In genomic region chr9:78256914-78257313, GRCm38 (mm10) we compare ENCODE assay signal across 16 mouse cellular contexts. TPM values are rescaled to one million over a fixed set of nuclear protein-coding genes. Genes with fewer than 3 reads are reported as not detected.
DNase-seq lines count a peak whose midpoint lies in the region; ATAC-seq and TF ChIP-seq lines count a peak whose summit lies in the region.
"Not testable (repeated sequence)": the region's sequence is repeated elsewhere in the genome, so short reads cannot be mapped to it uniquely, and the experiment has no call there.
"Had no signal": no experiment of that assay in that cellular context is flagged by ENCODE, and none has a peak within 500 bp of the region (broad histone marks: within the 10 kb centered on the region; RNA-seq: fewer than 3 reads in every experiment).

Gene Gm3776 (plus strand): TSS chr9:78257129.

- not testable (repeated sequence) for H3ac ChIP-seq in myocyte (ENCODE audit: control insufficient read depth, insufficient read length)

- TF ChIP-seq EP300 in stomach, postnatal 0 days (optimal IDR thresholded peaks at IDR 0.05), result not testable (repeated sequence)

- H3K9ac ChIP-seq in intestine, embryonic 15.5 days; intestine, postnatal 0 days (ENCODE audit: low read depth, low read length); kidney, embryonic 15.5 days; limb, embryonic 15.5 days; stomach, embryonic 15.5 days; stomach, postnatal 0 days (ENCODE audit: low read length): not testable (repeated sequence)

- H3K4me2 ChIP-seq in intestine, embryonic 15.5 days (replicated peaks); intestine, postnatal 0 days (replicated peaks; ENCODE audit: low read depth); kidney, embryonic 15.5 days; limb, embryonic 15.5 days; stomach, embryonic 15.5 days; stomach, postnatal 0 days (replicated peaks; ENCODE audit: low read depth): not testable (repeated sequence)
- peak within 1 kb of the TSS; percentile 3 for H3K4me2 ChIP-seq in myocyte (ENCODE audit: low read depth)

- DNase-seq in stomach, postnatal 0 days (ENCODE audit: low spot score), result not testable (repeated sequence)

- not testable (repeated sequence) for H3K79me2 ChIP-seq in myocyte (ENCODE audit: control insufficient read depth, insufficient read depth)

- H3K4me3 ChIP-seq in brown adipose tissue, adult 24 weeks (ENCODE audit: insufficient read depth, low read depth, low read length); intestine, embryonic 15.5 days (replicated peaks); intestine, postnatal 0 days (ENCODE audit: low read depth, low read length); kidney, embryonic 15.5 days (replicated peaks); limb, embryonic 15.5 days; myocyte; stomach, embryonic 15.5 days (replicated peaks); stomach, postnatal 0 days (ENCODE audit: low read depth, low read length): not testable (repeated sequence)

- not testable (repeated sequence) for H3K4me1 ChIP-seq in brown adipose tissue, adult 24 weeks (ENCODE audit: control insufficient read depth, insufficient read depth, insufficient read length, low read length); intestine, embryonic 15.5 days (replicated peaks); intestine, postnatal 0 days (replicated peaks; ENCODE audit: control insufficient read depth, insufficient read depth, low read length); kidney, embryonic 15.5 days; limb, embryonic 15.5 days; stomach, embryonic 15.5 days; stomach, postnatal 0 days (replicated peaks; ENCODE audit: control insufficient read depth, insufficient read depth)

- not testable (repeated sequence) for H3K27me3 ChIP-seq in intestine, embryonic 15.5 days (replicated peaks); intestine, postnatal 0 days (replicated peaks; ENCODE audit: control insufficient read depth, insufficient read depth, low read length); kidney, embryonic 15.5 days; limb, embryonic 15.5 days; myocyte (ENCODE audit: control insufficient read depth, insufficient read depth, insufficient read length); stomach, embryonic 15.5 days (replicated peaks); stomach, postnatal 0 days (ENCODE audit: control insufficient read depth, insufficient read depth, low read length)

- 63% methylated on average over 2 of the region's 3 CpGs for WGBS in intestine, embryonic 15.5 days
- 47% methylated on average over 1 of the region's 3 CpGs for WGBS in intestine, postnatal 0 days
- 67% methylated on average over 1 of the region's 3 CpGs for WGBS in kidney, embryonic 15.5 days
- 48% methylated on average over 2 of the region's 3 CpGs for WGBS in limb, embryonic 15.5 days
- WGBS in stomach, embryonic 15.5 days, result 72% methylated on average over 2 of the region's 3 CpGs
- 67% methylated on average over 1 of the region's 3 CpGs for WGBS in stomach, postnatal 0 days

- peak; percentile 39 for ATAC-seq in intestine, embryonic 15.5 days
- ATAC-seq in intestine, postnatal 0 days, result peak; percentile 61
- ATAC-seq in kidney, embryonic 15.5 days (replicated peaks; ENCODE audit: low FRiP score); limb, embryonic 15.5 days (ENCODE audit: insufficient number of reproducible peaks, low FRiP score, low TSS enrichment, low read depth); stomach, embryonic 15.5 days (ENCODE audit: insufficient read depth, low FRiP score, low read depth): not testable (repeated sequence)
- ATAC-seq in stomach, postnatal 0 days (ENCODE audit: low FRiP score, low TSS enrichment), result peak; percentile 72

- not testable (repeated sequence) for TF ChIP-seq POLR2A in myocyte (IDR thresholded peaks at IDR 0.05; ENCODE audit: insufficient read length, low read depth)

- 0 out of 2 replicates have a peak within 1 kb of the TSS, but pooled peaks have one; percentile 43 for H3K27ac ChIP-seq in brown adipose tissue, adult 24 weeks (replicated peaks; ENCODE audit: low read depth, low read length)
- H3K27ac ChIP-seq in intestine, embryonic 15.5 days; limb, embryonic 15.5 days; stomach, embryonic 15.5 days; stomach, postnatal 0 days (replicated peaks): not testable (repeated sequence)
- H3K27ac ChIP-seq in intestine, postnatal 0 days (ENCODE audit: low read depth, low read length), result peak within 1 kb of the TSS; percentile 66; the same call in 1 of the 2 replicates
- peak within 1 kb of the TSS; percentile 41; the same call in 1 of the 2 replicates for H3K27ac ChIP-seq in kidney, embryonic 15.5 days

- H3K9me3 ChIP-seq in intestine, embryonic 15.5 days; intestine, postnatal 0 days (ENCODE audit: control insufficient read depth); kidney, embryonic 15.5 days (replicated peaks); limb, embryonic 15.5 days; stomach, embryonic 15.5 days; stomach, postnatal 0 days (ENCODE audit: control insufficient read depth, low read length): not testable (repeated sequence)

- H3K36me3 ChIP-seq in intestine, embryonic 15.5 days; intestine, postnatal 0 days (ENCODE audit: control insufficient read depth, insufficient read depth); kidney, embryonic 15.5 days; limb, embryonic 15.5 days; myocyte (ENCODE audit: control insufficient read depth, insufficient read depth); stomach, embryonic 15.5 days; stomach, postnatal 0 days (ENCODE audit: control insufficient read depth, insufficient read depth, low read length): not testable (repeated sequence)

- not testable (repeated sequence) for TF ChIP-seq CTCF in intestine, postnatal 0 days (IDR thresholded peaks at IDR 0.05; ENCODE audit: low read depth); stomach, postnatal 0 days (IDR thresholded peaks at IDR 0.05; ENCODE audit: low read depth)

RNA-seq across cellular contexts. Expression of gene Gm3776, which starts in this region (rescaled TPM):
- 1.2 TPM in 1 of 2 replicates, not detected in the other for polyA plus RNA-seq in brown adipose tissue, adult 24 weeks (2012; ENCODE audit: insufficient read depth, insufficient read length, missing spikeins)
- 45.9 and 53.7 TPM in 2 replicates for polyA plus RNA-seq in intestine, embryonic 15.5 days (2015; fragmentation: Nextera tagmentation; extraction: Ambion mirVana)
- 66.1 and 82.0 TPM in 2 replicates for polyA plus RNA-seq in intestine, postnatal 0 days (2015; fragmentation: Nextera tagmentation; extraction: Ambion mirVana)
- 0.21 and 0.31 TPM in 2 replicates for polyA plus RNA-seq in kidney, embryonic 15.5 days (2015; fragmentation: Nextera tagmentation; extraction: Ambion mirVana)
- 12.5 and 12.9 TPM in 2 replicates for polyA plus RNA-seq in limb, embryonic 15.5 days (2015; fragmentation: Nextera tagmentation; extraction: Ambion mirVana)
- 0.07 TPM for polyA plus RNA-seq in myocyte (2012; fragmentation: generic; extraction: Trizol)
- 26.7 and 32.2 TPM in 2 replicates for polyA plus RNA-seq in stomach, embryonic 15.5 days (2015; fragmentation: Nextera tagmentation; extraction: Ambion mirVana)
- polyA plus RNA-seq in stomach, postnatal 0 days (2015; fragmentation: Nextera tagmentation; extraction: Ambion mirVana), result 929 and 937 TPM in 2 replicates
- polyA plus RNA-seq: activated CD4-positive, CD25-positive, alpha-beta regulatory T cell, adult 4 months; CD4-positive, CD25-positive, alpha-beta regulatory T cell, adult 4 months; embryonic facial prominence, embryonic 11.5 days; embryonic facial prominence, embryonic 13.5 days; forebrain, embryonic 11.5 days; forebrain, embryonic 13.5 days; forebrain, embryonic 15.5 days; G1E had no signal

Comparison
In these comparisons a context has a peak if more than half of its experiments do, and no peak if none do; other contexts are left out.
1. RNA of gene Gm3776 (polyA plus RNA-seq): 929 to 937 TPM in stomach, postnatal 0 days; 66.1 to 82.0 TPM in intestine, postnatal 0 days, 45.9 to 53.7 TPM in intestine, embryonic 15.5 days, 26.7 to 32.2 TPM in stomach, embryonic 15.5 days, 12.5 to 12.9 TPM in limb, embryonic 15.5 days, 1.2 TPM in brown adipose tissue, adult 24 weeks, 0.21 to 0.31 TPM in kidney, embryonic 15.5 days and 0.07 TPM in myocyte (single experiment); every median in the first group is over 10 times any median in the second.